Mouse (Mus musculus): ENCODE measurements around the gene Lgals9.

Lgals9 gene

GRCm38 (mm10) chr11:78984483-78985177 lies at the start of gene Lgals9:
Lgals9 (minus strand) TSS chr11:78984946.
- DNase-seq (ENCODE audit: low spot score in 2 of 2): peak; percentile 49 to 60

- DNase-seq (ENCODE audit: low spot score in 2 of 2): no peak
Observed at GRCm38 (mm10) chr11:79033636-79034035, 48.9 kb upstream of the Lgals9 start.

GRCm38 (mm10) chr11:79033021-79033420 lies 48.3 kb upstream of the Lgals9 start:
- no peak for DNase-seq (ENCODE audit: low spot score in 2 of 2)

- DNase-seq (ENCODE audit: low spot score in 2 of 2): no peak
Observed at GRCm38 (mm10) chr11:79031452-79031746, 46.7 kb upstream of the Lgals9 start.

GRCm38 (mm10) chr11:79030570-79031451 lies 46.1 kb upstream of the Lgals9 start:
- DNase-seq (ENCODE audit: low spot score in 2 of 2): peak; percentile 68 to 86

GRCm38 (mm10) chr11:79023751-79024150 lies 39.0 kb upstream of the Lgals9 start:
- no peak for DNase-seq (ENCODE audit: low spot score in 2 of 2)

- DNase-seq (ENCODE audit: low spot score in 2 of 2): peak; percentile 32 to 54
Observed at GRCm38 (mm10) chr11:79023342-79023741, 38.6 kb upstream of the Lgals9 start.

- no peak for DNase-seq (ENCODE audit: low spot score in 2 of 2)
Observed at GRCm38 (mm10) chr11:79022836-79023235, 38.1 kb upstream of the Lgals9 start.

GRCm38 (mm10) chr11:79020535-79021045 lies 35.8 kb upstream of the Lgals9 start:
- no peak for DNase-seq (ENCODE audit: low spot score in 2 of 2)

GRCm38 (mm10) chr11:79019839-79020534 lies 35.2 kb upstream of the Lgals9 start:
- peak in 1 of 2 experiments; percentile 55 for DNase-seq (ENCODE audit: low spot score in 2 of 2)

- DNase-seq (ENCODE audit: low spot score in 2 of 2): peak; percentile 64 to 75
Observed at GRCm38 (mm10) chr11:79018954-79019704, 34.4 kb upstream of the Lgals9 start.

- DNase-seq (ENCODE audit: low spot score in 2 of 2): no peak
Observed at GRCm38 (mm10) chr11:79017161-79017606, 32.4 kb upstream of the Lgals9 start.

GRCm38 (mm10) chr11:79016236-79016635 lies 31.5 kb upstream of the Lgals9 start:
- no peak for DNase-seq (ENCODE audit: low spot score in 2 of 2)

- no peak for DNase-seq (ENCODE audit: low spot score in 2 of 2)
Observed at GRCm38 (mm10) chr11:79015660-79016215, 31.0 kb upstream of the Lgals9 start.

- DNase-seq (ENCODE audit: low spot score in 2 of 2): no peak
Observed at GRCm38 (mm10) chr11:79014602-79015325, 30.0 kb upstream of the Lgals9 start.

GRCm38 (mm10) chr11:79013806-79014205 lies 29.1 kb upstream of the Lgals9 start:
- DNase-seq (ENCODE audit: low spot score in 2 of 2): no peak

- no peak for DNase-seq (ENCODE audit: low spot score in 2 of 2)
Observed at GRCm38 (mm10) chr11:79013056-79013455, 28.3 kb upstream of the Lgals9 start.

- DNase-seq (ENCODE audit: low spot score in 2 of 2): no peak
Observed at GRCm38 (mm10) chr11:79012529-79012928, 27.8 kb upstream of the Lgals9 start.

- DNase-seq (ENCODE audit: low spot score in 2 of 2): no peak
Observed at GRCm38 (mm10) chr11:79008891-79009290, 24.1 kb upstream of the Lgals9 start.

GRCm38 (mm10) chr11:79008007-79008775 lies 23.4 kb upstream of the Lgals9 start:
- DNase-seq (ENCODE audit: low spot score in 2 of 2): no peak
